ENCODE assay signal across 7 mouse cellular contexts in genomic region chr17:27057517-27058055, GRCm38 (mm10). TPM values are rescaled to one million over a fixed set of nuclear protein-coding genes. Genes with fewer than 3 reads are reported as not detected.
DNase-seq lines count a peak whose midpoint lies in the region; ATAC-seq and TF ChIP-seq lines count a peak whose summit lies in the region.

No protein-coding gene starts in this region.

- no peaks in the 10 kb centered on the region; the same call in 1 of the 2 replicates for H3K27me3 ChIP-seq in lung, embryonic 14.5 days (ENCODE audit: insufficient read depth, low read length)
- peaks cover 30% of the 10 kb centered on the region for H3K27me3 ChIP-seq in neural tube, embryonic 14.5 days (ENCODE audit: control insufficient read depth, insufficient read depth, low read length)

- peak overlapping the region; percentile 61 for H3K4me3 ChIP-seq in lung, embryonic 14.5 days (ENCODE audit: low read depth, low read length)
- H3K4me3 ChIP-seq in cortical plate, adult 2 months (ENCODE audit: insufficient read depth, low read length): peak overlapping the region; percentile 40
- H3K4me3 ChIP-seq in neural tube, embryonic 14.5 days (ENCODE audit: low read depth, low read length): peak overlapping the region; percentile 40

- TF ChIP-seq POLR2A in cortical plate, adult 2 months (IDR thresholded peaks at IDR 0.05; ENCODE audit: extremely low read depth, insufficient read depth, low read length): no peak

- H3K36me3 ChIP-seq in lung, embryonic 14.5 days (ENCODE audit: insufficient read depth): no peaks in the 10 kb centered on the region
- no peaks in the 10 kb centered on the region for H3K36me3 ChIP-seq in neural tube, embryonic 14.5 days (ENCODE audit: control insufficient read depth, insufficient read depth, low read length)

- intact Hi-C loops in left cerebral cortex, postnatal 36 days (cut with DNase I): no loop called here

- H3K4me1 ChIP-seq in lung, embryonic 14.5 days (ENCODE audit: insufficient read depth): no peaks in the 10 kb centered on the region
- no peaks in the 10 kb centered on the region for H3K4me1 ChIP-seq in cortical plate, adult 2 months (ENCODE audit: control insufficient read depth, insufficient read depth, low read length)
- peaks cover 6% of the 10 kb centered on the region; the same call in 1 of the 2 replicates for H3K4me1 ChIP-seq in neural tube, embryonic 14.5 days (ENCODE audit: control insufficient read depth, insufficient read depth, low read length)

- WGBS in lung, embryonic 14.5 days: 1% methylated on average over 24 of the region's 24 CpGs
- WGBS in neural tube, embryonic 14.5 days: 2% methylated on average over 24 of the region's 24 CpGs

- no peak for DNase-seq in lung, embryonic 14.5 days
- DNase-seq in lung, postnatal 10 days: no peak
- no peak for DNase-seq in layer of hippocampus, adult 11-12 months (ENCODE audit: low spot score)
- DNase-seq in left cerebral cortex, postnatal 36 days (ENCODE audit: low spot score in 2 of 2): no peak

- ATAC-seq in lung, embryonic 14.5 days (ENCODE audit: insufficient read depth): peak; percentile 10
- ATAC-seq in inflammation-experienced regulatory T-cells, adult 6 months: peak; percentile 32
- ATAC-seq in neural tube, embryonic 14.5 days (ENCODE audit: low read depth): no peak

- H3K4me2 ChIP-seq in lung, embryonic 14.5 days: peak overlapping the region; percentile 99
- peak overlapping the region; percentile 80 for H3K4me2 ChIP-seq in neural tube, embryonic 14.5 days (ENCODE audit: low read depth, low read length)

- peak overlapping the region; percentile 83; the same call in 1 of the 2 replicates for H3K27ac ChIP-seq in lung, embryonic 14.5 days (ENCODE audit: low read depth)
- no peak overlapping the region for H3K27ac ChIP-seq in cortical plate, adult 2 months (ENCODE audit: insufficient read depth, low read length)
- H3K27ac ChIP-seq in neural tube, embryonic 14.5 days (ENCODE audit: low read depth, low read length): no peak overlapping the region

- peak overlapping the region; percentile 57 for H3K9ac ChIP-seq in lung, embryonic 14.5 days
- H3K9ac ChIP-seq in neural tube, embryonic 14.5 days (replicated peaks; ENCODE audit: low read depth, low read length): peak overlapping the region; percentile 51

- TF ChIP-seq CTCF in lung, embryonic 14.5 days (IDR thresholded peaks at IDR 0.05; ENCODE audit: low read depth): no peak
- no peak for TF ChIP-seq CTCF in cortical plate, adult 2 months (IDR thresholded peaks at IDR 0.05; ENCODE audit: extremely low read depth, insufficient read depth, low read length)

- H3K9me3 ChIP-seq in lung, embryonic 14.5 days (ENCODE audit: low read depth, low read length): no peaks in the 10 kb centered on the region
- H3K9me3 ChIP-seq in neural tube, embryonic 14.5 days (ENCODE audit: control insufficient read depth, low read length): no peaks in the 10 kb centered on the region

RNA-seq across cellular contexts. Expression of gene Itpr3, which starts 0.5 kb away (rescaled TPM):
- 5.1 and 5.8 TPM in 2 replicates for polyA plus RNA-seq in lung, embryonic 14.5 days (2014; fragmentation: Nextera tagmentation; extraction: Ambion mirVana)
- polyA plus RNA-seq in cortical plate, adult 2 months (2012; rRNA removed): 2.4 and 2.6 TPM in 2 replicates
- 1 to 10 TPM; 3.9 to 8.2 (median 7.1) TPM for polyA plus RNA-seq in inflammation-experienced regulatory T-cells, adult 6 months (2017; shearing (Covaris generic))
- 0.50 and 1.8 TPM in 2 replicates for polyA plus RNA-seq in neural tube, embryonic 14.5 days (2014; fragmentation: Nextera tagmentation; extraction: Ambion mirVana)
- total RNA-seq in left cerebral cortex, postnatal 36 days (2021): 1 to 10 TPM; 2.0 to 3.4 TPM

RNA-seq across cellular contexts. Expression of gene Bak1, which starts 28.8 kb away (rescaled TPM):
- polyA plus RNA-seq in lung, embryonic 14.5 days (2014; fragmentation: Nextera tagmentation; extraction: Ambion mirVana): 12.0 and 13.8 TPM in 2 replicates
- polyA plus RNA-seq in cortical plate, adult 2 months (2012; rRNA removed): 17.3 and 19.3 TPM in 2 replicates
- polyA plus RNA-seq in inflammation-experienced regulatory T-cells, adult 6 months (2017; shearing (Covaris generic)): 10 to 100 TPM in 1 of 3 experiments, 1 to 10 TPM in 2; 5.1 to 23.3 (median 6.8) TPM
- polyA plus RNA-seq in neural tube, embryonic 14.5 days (2014; fragmentation: Nextera tagmentation; extraction: Ambion mirVana): 4.6 and 5.3 TPM in 2 replicates
- 10 to 100 TPM; 13.9 to 16.5 TPM for total RNA-seq in left cerebral cortex, postnatal 36 days (2021)
